Comparison of ENCODE assay signal across 26 mouse cellular contexts in the genomic region with DNA sequence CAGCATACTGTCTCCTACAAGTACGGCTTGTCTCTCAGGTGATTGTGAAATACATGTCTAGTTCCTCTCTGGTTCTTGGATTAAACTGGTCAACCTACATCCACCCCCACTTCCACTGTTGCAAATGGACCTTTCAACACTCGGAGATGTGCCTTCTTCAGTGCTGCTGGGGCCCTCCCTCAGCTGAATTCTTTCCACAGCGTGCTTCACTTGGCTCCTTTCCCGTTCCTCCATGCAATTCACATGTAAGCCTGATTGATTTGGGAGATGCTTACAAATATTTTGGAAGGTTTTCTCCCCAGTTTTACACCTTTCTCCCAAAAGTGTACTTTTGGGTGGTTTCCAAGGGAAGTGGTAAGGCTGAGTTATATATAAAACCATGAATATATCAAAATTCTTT.
DNase-seq lines count a peak whose midpoint lies in the region; ATAC-seq and TF ChIP-seq lines count a peak whose summit lies in the region.
"Had no signal": no experiment of that assay in that cellular context is flagged by ENCODE, and none has a peak within 500 bp of the region (broad histone marks: within the 10 kb centered on the region; RNA-seq: fewer than 3 reads in every experiment).

No protein-coding gene starts in this region.

- 0 out of 2 replicates have a peak, but pooled peaks cover 3% of the 10 kb centered on the region for H3K4me1 ChIP-seq in hindbrain, postnatal 0 days (ENCODE audit: insufficient read depth, low read length)
- H3K4me1 ChIP-seq in hindbrain, embryonic 14.5 days (replicated peaks; ENCODE audit: control insufficient read depth, insufficient read depth, low read length): no peaks in the 10 kb centered on the region
- H3K4me1 ChIP-seq in lung, adult 2 months (ENCODE audit: control insufficient read depth, insufficient read depth, low read length): no peaks in the 10 kb centered on the region
- H3K4me1 ChIP-seq: embryonic facial prominence, embryonic 12.5 days; embryonic facial prominence, embryonic 15.5 days; heart, embryonic 10.5 days; hindbrain, embryonic 15.5 days; intestine, embryonic 15.5 days had no signal

- H3K9me3 ChIP-seq in hindbrain, postnatal 0 days (ENCODE audit: low read length): no peaks in the 10 kb centered on the region
- H3K9me3 ChIP-seq in hindbrain, embryonic 14.5 days (ENCODE audit: control insufficient read depth, low read length): no peaks in the 10 kb centered on the region
- H3K9me3 ChIP-seq: embryonic facial prominence, embryonic 12.5 days; embryonic facial prominence, embryonic 15.5 days; heart, embryonic 10.5 days; heart, embryonic 13.5 days; hindbrain, embryonic 15.5 days; intestine, embryonic 15.5 days had no signal

- H3K27ac ChIP-seq in hindbrain, postnatal 0 days: no peak overlapping the region; the same call in 1 of the 2 replicates
- H3K27ac ChIP-seq in hindbrain, embryonic 14.5 days: no peak overlapping the region
- H3K27ac ChIP-seq: embryonic facial prominence, embryonic 12.5 days; embryonic facial prominence, embryonic 15.5 days; heart, adult 2 months; heart, embryonic 10.5 days; heart, embryonic 13.5 days; hindbrain, embryonic 15.5 days; intestine, embryonic 15.5 days had no signal

- H3K4me3 ChIP-seq in hindbrain, postnatal 0 days (ENCODE audit: low read length): no peak overlapping the region
- no peak overlapping the region for H3K4me3 ChIP-seq in hindbrain, embryonic 14.5 days (replicated peaks; ENCODE audit: low read length)
- no peak overlapping the region for H3K4me3 ChIP-seq in lung, adult 2 months (replicated peaks; ENCODE audit: extremely low read depth, low read depth, low read length)
- H3K4me3 ChIP-seq: embryonic facial prominence, embryonic 12.5 days; embryonic facial prominence, embryonic 15.5 days; heart, adult 2 months; heart, embryonic 10.5 days; heart, embryonic 13.5 days; hindbrain, embryonic 15.5 days; intestine, embryonic 15.5 days had no signal

- no peaks in the 10 kb centered on the region for H3K27me3 ChIP-seq in hindbrain, postnatal 0 days (ENCODE audit: insufficient read depth, low read length)
- H3K27me3 ChIP-seq in hindbrain, embryonic 14.5 days (ENCODE audit: control insufficient read depth, insufficient read depth, low read length): no peaks in the 10 kb centered on the region
- H3K27me3 ChIP-seq: embryonic facial prominence, embryonic 12.5 days; embryonic facial prominence, embryonic 15.5 days; heart, embryonic 13.5 days; hindbrain, embryonic 15.5 days; intestine, embryonic 15.5 days had no signal

- no peaks in the 10 kb centered on the region for H3K36me3 ChIP-seq in hindbrain, postnatal 0 days (ENCODE audit: insufficient read depth, low read length)
- H3K36me3 ChIP-seq in hindbrain, embryonic 14.5 days (replicated peaks; ENCODE audit: control insufficient read depth, insufficient read depth): no peaks in the 10 kb centered on the region
- H3K36me3 ChIP-seq: embryonic facial prominence, embryonic 12.5 days; embryonic facial prominence, embryonic 15.5 days; heart, embryonic 10.5 days; heart, embryonic 13.5 days; hindbrain, embryonic 15.5 days; intestine, embryonic 15.5 days had no signal

- H3K4me2 ChIP-seq in hindbrain, postnatal 0 days (ENCODE audit: low read depth, low read length): no peak overlapping the region
- H3K4me2 ChIP-seq in hindbrain, embryonic 14.5 days (replicated peaks): no peak overlapping the region
- H3K4me2 ChIP-seq: embryonic facial prominence, embryonic 12.5 days; embryonic facial prominence, embryonic 15.5 days; heart, embryonic 13.5 days; hindbrain, embryonic 15.5 days; intestine, embryonic 15.5 days had no signal

- ATAC-seq in hindbrain, postnatal 0 days: no peak
- ATAC-seq in hindbrain, embryonic 14.5 days (ENCODE audit: low FRiP score): no peak
- ATAC-seq: CD4-positive, CD25-positive, alpha-beta regulatory T cell, adult 4 months; forebrain, embryonic 16.5 days; intestine, embryonic 15.5 days had no signal

- DNase-seq in cerebellum, postnatal 14 days: peak; percentile 38 to 45
- no peak for DNase-seq in cerebellum, adult 8-10 months
- peak; percentile 33 for DNase-seq in hindbrain, postnatal 0 days (ENCODE audit: low spot score)
- DNase-seq in hindbrain, embryonic 14.5 days (ENCODE audit: low spot score): no peak
- peak; percentile 1 for DNase-seq in lung, postnatal 25 days (ENCODE audit: low spot score)
- no peak for DNase-seq in lung, adult 2 months
- DNase-seq in brain, adult 2 months (ENCODE audit: low read depth, low spot score): peak; percentile 10
- DNase-seq in adrenal gland, adult 18-20 months (ENCODE audit: low spot score in 2 of 2): no peak
- DNase-seq: adrenal gland, adult 8-10 months; adrenal gland, postnatal 25 days; cerebellum, adult 18-20 months; cerebellum, adult 9-11 months; gastrocnemius, postnatal 10 days; gastrocnemius, postnatal 36 days; heart, adult 2 months; heart, postnatal 14 days; heart, postnatal 4 days; kidney, adult 11 months had no signal

- H3K9ac ChIP-seq in hindbrain, postnatal 0 days (replicated peaks; ENCODE audit: low read length): no peak overlapping the region
- H3K9ac ChIP-seq in hindbrain, embryonic 14.5 days: no peak overlapping the region
- H3K9ac ChIP-seq: embryonic facial prominence, embryonic 12.5 days; embryonic facial prominence, embryonic 15.5 days; heart, embryonic 13.5 days; hindbrain, embryonic 15.5 days; intestine, embryonic 15.5 days had no signal

- TF ChIP-seq CTCF in hindbrain, postnatal 0 days (IDR thresholded peaks at IDR 0.05; ENCODE audit: low read depth): no peak
- no peak for TF ChIP-seq CTCF in lung, adult 2 months (IDR thresholded peaks at IDR 0.05; ENCODE audit: insufficient read depth, low read length)

- 59% methylated on average over 4 of the region's 4 CpGs for WGBS in hindbrain, postnatal 0 days
- WGBS in hindbrain, embryonic 14.5 days: 81% methylated on average over 4 of the region's 4 CpGs
- 52% methylated on average over 4 of the region's 4 CpGs for WGBS in lung, adult 2 months

- TF ChIP-seq POLR2A in lung, adult 2 months (IDR thresholded peaks at IDR 0.05; ENCODE audit: borderline replicate concordance, extremely low read depth, low read depth, low read length): no peak

Comparison
In these comparisons a context has a peak if more than half of its experiments do, and no peak if none do; other contexts are left out.
1. DNase-seq: peak in cerebellum, postnatal 14 days (2 of 2), hindbrain, postnatal 0 days (single experiment), lung, postnatal 25 days (single experiment) and brain, adult 2 months (single experiment); none in cerebellum, adult 8-10 months (single experiment), hindbrain, embryonic 14.5 days (single experiment), lung, adult 2 months (single experiment) and adrenal gland, adult 18-20 months (0 of 2).